Mouse (Mus musculus) gastrocnemius, adult 8-10 months (tissue): ENCODE measurements around the gene Reep3. TPM values are rescaled to one million over a fixed set of nuclear protein-coding genes. Genes with fewer than 3 reads are reported as not detected.
A peak's percentile ranks its signal among the peaks of the same experiment; 100 is the strongest.

ENCODE experiments used
- DNase-seq, 2 experiments: peaks; one replicate each; pipeline ENCODE4 v3.0.0; 2022; ENCODE audit warnings: low spot score in 2 of 2
- total RNA-seq, 4 experiments: library from RNA; stranded (reverse); gene quantifications; 2 replicates each; pipeline ENCODE4 v1.2.4; 2022

Reep3 gene
- total RNA-seq, 4 experiments from 2014 or later = 7.6 to 9.3 (median 9.0) TPM

- DNase-seq = no peak
These were observed 122.3 kb downstream of the Reep3 start for GRCm38 (mm10) chr10:66974417-66974816.

- no peak for DNase-seq
These were observed 122.9 kb downstream of the Reep3 start for GRCm38 (mm10) chr10:66973866-66974265.

GRCm38 (mm10) chr10:66973274-66973673 is 123.5 kb downstream of the Reep3 start:
- DNase-seq = no peak

- DNase-seq = peak; percentile 32 to 38
These were observed 126.2 kb downstream of the Reep3 start for GRCm38 (mm10) chr10:66970336-66971115.

GRCm38 (mm10) chr10:66969581-66969980 is 127.2 kb downstream of the Reep3 start:
- no peak for DNase-seq

GRCm38 (mm10) chr10:66969081-66969480 is 127.7 kb downstream of the Reep3 start:
- DNase-seq = no peak

GRCm38 (mm10) chr10:66968541-66968940 is 128.2 kb downstream of the Reep3 start:
- DNase-seq = no peak

GRCm38 (mm10) chr10:66966391-66967109 is 130.2 kb downstream of the Reep3 start:
- peak in 1 of 2 experiments; percentile 22 for DNase-seq

GRCm38 (mm10) chr10:66960136-66960535 is 136.6 kb downstream of the Reep3 start:
- no peak for DNase-seq

Other genes starting within 250 kb of the Reep3 start
- gene Jmjd1c, start 820 bp downstream of the Reep3 start, total RNA-seq = 10 to 100 TPM; 22.0 to 26.9 (median 22.7) TPM
- gene Nrbf2, start 188.4 kb upstream of the Reep3 start, total RNA-seq = 10 to 100 TPM; 11.0 to 14.8 (median 14.1) TPM